Mouse (Mus musculus): ENCODE measurements around the gene Spaca9. TPM values are rescaled to one million over a fixed set of nuclear protein-coding genes. Genes with fewer than 3 reads are reported as not detected.

The Spaca9 gene
- total and polyA plus RNA-seq, 3 experiments = 1.7 TPM; not detected in 2

DNA sequence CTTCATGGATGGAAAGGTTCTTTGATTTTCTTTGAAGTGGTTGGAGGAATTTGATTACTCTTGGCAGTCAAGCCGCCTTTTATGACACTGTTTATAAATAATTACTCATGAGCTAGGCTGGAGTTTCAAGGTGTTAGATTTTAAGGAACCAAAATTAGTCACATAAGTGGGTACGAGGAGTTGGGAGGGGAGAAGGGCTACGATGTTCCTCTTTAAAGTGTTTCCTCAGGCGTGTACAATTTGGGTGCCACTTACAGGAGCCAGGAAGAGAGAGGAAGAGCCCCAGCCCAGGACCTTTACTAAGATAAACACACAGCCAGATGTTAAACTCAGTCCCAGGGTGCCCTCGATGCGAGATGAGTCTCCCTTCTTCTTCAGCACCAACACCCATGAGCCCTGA is 7.3 kb upstream of the Spaca9 start:
- no peak for TF ChIP-seq EP300 (IDR thresholded peaks at IDR 0.05; ENCODE audit: insufficient read depth, low read depth, low read length)
- no peak for TF ChIP-seq CTCF (IDR thresholded peaks at IDR 0.05)
- TF ChIP-seq POLR2A (IDR thresholded peaks at IDR 0.05; ENCODE audit: insufficient read depth, low read depth, low read length) = no peak
- DNase-seq = no peak

DNA sequence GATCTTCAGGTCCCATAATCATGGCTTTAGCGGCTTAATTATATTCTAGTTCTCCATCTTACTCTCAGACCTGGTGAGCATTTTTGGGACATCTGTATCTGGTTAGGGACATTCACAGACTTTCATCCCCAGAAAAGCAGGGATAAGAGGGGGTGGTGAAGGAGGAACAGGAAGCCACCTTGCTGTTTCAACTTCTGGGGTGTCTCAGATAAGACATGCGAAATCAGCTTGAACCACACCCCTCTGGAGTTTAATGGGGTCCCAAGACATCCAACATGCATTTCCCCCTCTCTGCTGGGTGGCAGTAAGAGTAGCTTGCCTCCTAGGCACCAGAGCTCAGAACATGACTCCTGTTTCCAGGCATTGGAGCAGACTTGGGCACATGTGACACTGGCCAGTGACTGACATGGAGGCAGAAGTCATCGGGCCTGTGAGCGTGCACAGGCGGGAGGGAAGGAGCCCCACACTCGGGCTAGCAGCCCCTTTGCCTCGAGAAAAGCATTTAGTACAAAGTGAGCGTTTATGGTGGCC is 6.6 kb upstream of the Spaca9 start:
- no peaks in the 10 kb centered on the region for H3K4me1 ChIP-seq (ENCODE audit: control insufficient read depth, insufficient read depth, low read length)
- no peak overlapping the region for H3K4me3 ChIP-seq
- intact Hi-C loops (cut with DNase I) = no loop called here
- H3K79me2 ChIP-seq (replicated peaks; ENCODE audit: control insufficient read depth, insufficient read depth, low read length) = no peaks in the 10 kb centered on the region
- H3K9ac ChIP-seq (ENCODE audit: low read depth, low read length) = no peak overlapping the region
- TF ChIP-seq EP300 (IDR thresholded peaks at IDR 0.05; ENCODE audit: insufficient read depth, low read depth, low read length) = no peak
- TF ChIP-seq CTCF (IDR thresholded peaks at IDR 0.05) = no peak
- TF ChIP-seq POLR2A (IDR thresholded peaks at IDR 0.05; ENCODE audit: insufficient read depth, low read depth, low read length) = no peak
- H3K36me3 ChIP-seq (ENCODE audit: control insufficient read depth, insufficient read depth, low read length) = no peaks in the 10 kb centered on the region
- H3K27me3 ChIP-seq (ENCODE audit: control insufficient read depth, insufficient read depth, low read length) = no peaks in the 10 kb centered on the region
- H3K27ac ChIP-seq = no peak overlapping the region
- no peak for DNase-seq
- 59% methylated on average over 8 of the region's 8 CpGs for WGBS

More for the DNA sequence above, 7.3 kb upstream of the Spaca9 start:
- Histone ChIP-seq H3K27ac (no peak overlapping the region), H3K79me2 (replicated peaks; ENCODE audit: control insufficient read depth, insufficient read depth, low read length) (no peaks in the 10 kb centered on the region), H3K4me3 (no peak overlapping the region), H3K4me1 (ENCODE audit: control insufficient read depth, insufficient read depth, low read length) (no peaks in the 10 kb centered on the region), H3K9ac (ENCODE audit: low read depth, low read length) (no peak overlapping the region), H3K27me3 (ENCODE audit: control insufficient read depth, insufficient read depth, low read length) (no peaks in the 10 kb centered on the region), H3K36me3 (ENCODE audit: control insufficient read depth, insufficient read depth, low read length) (no peaks in the 10 kb centered on the region)
- intact Hi-C loops (cut with DNase I) = no loop called here
- WGBS = 55% methylated on average over 6 of the region's 6 CpGs

- DNase-seq = no peak
- Histone ChIP-seq H3K4me1 (ENCODE audit: control insufficient read depth, insufficient read depth, low read length) (no peaks in the 10 kb centered on the region), H3K36me3 (ENCODE audit: control insufficient read depth, insufficient read depth, low read length) (no peaks in the 10 kb centered on the region), H3K27ac (no peak overlapping the region), H3K79me2 (replicated peaks; ENCODE audit: control insufficient read depth, insufficient read depth, low read length) (no peaks in the 10 kb centered on the region), H3K9ac (ENCODE audit: low read depth, low read length) (no peak overlapping the region), H3K27me3 (ENCODE audit: control insufficient read depth, insufficient read depth, low read length) (no peaks in the 10 kb centered on the region), H3K4me3 (no peak overlapping the region)
- 51% methylated on average over 8 of the region's 8 CpGs for WGBS
- TF ChIP-seq POLR2A (IDR thresholded peaks at IDR 0.05; ENCODE audit: insufficient read depth, low read depth, low read length) = no peak
- TF ChIP-seq EP300 (IDR thresholded peaks at IDR 0.05; ENCODE audit: insufficient read depth, low read depth, low read length) = no peak
- no peak for TF ChIP-seq CTCF (IDR thresholded peaks at IDR 0.05)
- intact Hi-C loops (cut with DNase I) = no loop called here
Observed at GRCm38 (mm10) chr2:28701646-28702262, 2.2 kb upstream of the Spaca9 start.

DNA sequence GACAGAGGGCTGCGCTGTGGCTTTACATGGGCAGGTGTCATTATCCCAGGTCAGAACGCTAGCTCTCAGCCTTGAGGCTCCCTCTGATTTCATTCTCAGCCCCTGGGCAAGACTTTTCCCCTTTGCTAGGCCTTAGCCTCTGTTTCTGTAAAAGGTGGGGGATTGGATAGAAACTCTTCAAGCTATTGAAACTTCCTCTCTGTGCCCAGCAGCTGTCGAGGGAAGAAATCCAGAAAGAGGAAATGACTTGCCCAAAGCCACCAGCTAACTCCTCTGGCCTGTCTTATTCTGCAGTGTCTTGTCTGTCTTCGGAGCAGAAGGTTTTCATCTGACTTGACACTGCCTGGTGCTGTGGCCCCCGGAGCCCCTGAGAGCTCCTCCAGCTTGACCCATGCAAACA is 961 bp downstream of the Spaca9 start:
- DNase-seq = peak; percentile 12 to 23
- Histone ChIP-seq H3K9ac (ENCODE audit: low read depth, low read length) (no peak overlapping the region), H3K4me1 (ENCODE audit: control insufficient read depth, insufficient read depth, low read length) (no peaks in the 10 kb centered on the region), H3K36me3 (ENCODE audit: control insufficient read depth, insufficient read depth, low read length) (no peaks in the 10 kb centered on the region), H3K4me3 (no peak overlapping the region), H3K27ac (no peak overlapping the region), H3K79me2 (replicated peaks; ENCODE audit: control insufficient read depth, insufficient read depth, low read length) (no peaks in the 10 kb centered on the region), H3K27me3 (ENCODE audit: control insufficient read depth, insufficient read depth, low read length) (no peaks in the 10 kb centered on the region)
- no peak for TF ChIP-seq CTCF (IDR thresholded peaks at IDR 0.05)
- TF ChIP-seq POLR2A (IDR thresholded peaks at IDR 0.05; ENCODE audit: insufficient read depth, low read depth, low read length) = no peak
- no peak for TF ChIP-seq EP300 (IDR thresholded peaks at IDR 0.05; ENCODE audit: insufficient read depth, low read depth, low read length)
- WGBS = 68% methylated on average over 5 of the region's 5 CpGs
- intact Hi-C loops (cut with DNase I) = no loop called here

DNA sequence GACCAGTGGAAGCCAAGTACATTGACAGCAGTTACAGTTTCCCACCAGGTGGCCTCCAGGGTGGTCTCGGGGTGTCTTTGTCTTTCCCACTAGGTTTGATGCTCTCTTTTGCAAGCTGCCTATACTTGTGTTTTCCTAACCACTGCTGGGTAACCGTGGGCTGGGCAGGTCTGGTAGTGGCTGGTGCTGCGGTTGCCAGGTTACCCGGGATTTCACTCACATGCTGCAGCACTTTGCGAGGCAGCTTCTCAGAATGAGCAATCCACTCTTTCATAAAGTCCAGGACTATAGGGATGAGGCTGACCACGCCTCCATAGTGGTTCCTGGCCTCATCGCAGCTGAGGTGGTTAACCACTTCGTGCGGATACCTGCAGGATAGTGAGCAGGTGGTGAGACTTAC is 6.8 kb downstream of the Spaca9 start:
- H3K27me3 ChIP-seq (ENCODE audit: control insufficient read depth, insufficient read depth, low read length) = no peaks in the 10 kb centered on the region
- no peaks in the 10 kb centered on the region for H3K4me1 ChIP-seq (ENCODE audit: control insufficient read depth, insufficient read depth, low read length)
- no peak overlapping the region for H3K9ac ChIP-seq (ENCODE audit: low read depth, low read length)
- H3K79me2 ChIP-seq (replicated peaks; ENCODE audit: control insufficient read depth, insufficient read depth, low read length) = no peaks in the 10 kb centered on the region
- WGBS = 85% methylated on average over 9 of the region's 9 CpGs
- H3K27ac ChIP-seq = no peak overlapping the region
- H3K4me3 ChIP-seq = no peak overlapping the region
- intact Hi-C loops (cut with DNase I) = no loop called here
- no peak for DNase-seq
- TF ChIP-seq POLR2A (IDR thresholded peaks at IDR 0.05; ENCODE audit: insufficient read depth, low read depth, low read length) (no peak), CTCF (IDR thresholded peaks at IDR 0.05) (no peak), EP300 (IDR thresholded peaks at IDR 0.05; ENCODE audit: insufficient read depth, low read depth, low read length) (no peak)
- H3K36me3 ChIP-seq (ENCODE audit: control insufficient read depth, insufficient read depth, low read length) = no peaks in the 10 kb centered on the region

GRCm38 (mm10) chr2:28688431-28688830 is 11.1 kb downstream of the Spaca9 start:
- 70% methylated on average over 3 of the region's 3 CpGs for WGBS
- peak; percentile 68 for TF ChIP-seq CTCF (IDR thresholded peaks at IDR 0.05)
- no peak for TF ChIP-seq EP300 (IDR thresholded peaks at IDR 0.05; ENCODE audit: insufficient read depth, low read depth, low read length)
- Histone ChIP-seq H3K27me3 (ENCODE audit: control insufficient read depth, insufficient read depth, low read length) (no peaks in the 10 kb centered on the region), H3K79me2 (replicated peaks; ENCODE audit: control insufficient read depth, insufficient read depth, low read length) (no peaks in the 10 kb centered on the region), H3K4me1 (ENCODE audit: control insufficient read depth, insufficient read depth, low read length) (no peaks in the 10 kb centered on the region), H3K36me3 (ENCODE audit: control insufficient read depth, insufficient read depth, low read length) (no peaks in the 10 kb centered on the region), H3K27ac (no peak overlapping the region), H3K4me3 (no peak overlapping the region), H3K9ac (ENCODE audit: low read depth, low read length) (no peak overlapping the region)
- intact Hi-C loops (cut with DNase I) = loop anchor here (5.0 kb wide), 1 partner anchor 364 kb away; no protein-coding TSS in a partner anchor
- DNase-seq = peak in 1 of 2 experiments; percentile 33

Measured in heart, adult 2 months (tissue).